Mouse (Mus musculus) ES-E14 (cell line): ENCODE measurements at regions not wholly inside any gene's neighbourhood (a gene's known extent, or its start where the extent isn't known, plus 50 kb on each side); places are given as distances from the start of the nearest gene placed in this dataset.

Experiments
- HCFC1 ChIP-seq: IDR thresholded peaks from 2 replicates; pipeline ENCODE4 v1.6.1; 2012; ENCODE audit warnings: low read length, inconsistent platforms, borderline replicate concordance; ENCODE audit not compliant: insufficient read depth
- MAFK ChIP-seq: IDR thresholded peaks from 2 replicates; pipeline ENCODE4 v1.6.1; 2014; ENCODE audit warnings: mild to moderate bottlenecking, low read depth, low read length, inconsistent platforms; ENCODE audit not compliant: insufficient read depth
- ZC3H11A ChIP-seq: IDR thresholded peaks from 2 replicates; pipeline ENCODE4 v1.6.1; 2012; ENCODE audit warnings: low read depth, mild to moderate bottlenecking, inconsistent platforms, low read length, borderline replicate concordance
- ZNF384 ChIP-seq: IDR thresholded peaks from 2 replicates; pipeline ENCODE4 v1.6.1; 2012; ENCODE audit warnings: low read depth, low read length, inconsistent platforms

DNA sequence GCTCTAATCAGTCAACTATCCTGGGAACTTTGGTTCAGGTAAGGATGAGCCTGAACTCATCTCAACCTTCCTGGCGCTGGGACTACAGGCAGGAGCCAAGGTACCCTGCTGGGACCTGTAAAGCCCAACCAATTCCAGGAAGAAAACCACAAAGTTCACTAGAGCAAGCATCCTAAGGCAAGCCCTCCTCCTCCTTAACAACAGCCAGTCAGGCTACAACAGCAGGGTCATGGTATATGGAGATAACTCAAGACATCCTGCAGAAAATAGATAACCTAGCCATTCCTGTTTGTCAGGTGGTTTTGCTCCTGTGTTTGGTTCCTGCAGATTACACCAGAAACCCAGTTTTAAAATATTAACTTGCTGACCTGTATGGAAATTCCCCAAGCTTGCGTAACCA is 128.4 kb downstream of the Matn1 start:
- no peak for TF ChIP-seq MAFK
- TF ChIP-seq ZNF384 = no peak
- TF ChIP-seq ZC3H11A = no peak
- TF ChIP-seq HCFC1 = no peak
